Mouse (Mus musculus): ENCODE measurements around the gene Asgr1. TPM values are rescaled to one million over a fixed set of nuclear protein-coding genes. Genes with fewer than 3 reads are reported as not detected.

The Asgr1 gene
- polyA plus RNA-seq, 1 experiment = 0.60 TPM

- H3K4me3 ChIP-seq (ENCODE audit: insufficient read depth, low read length) = no peak overlapping the region
- TF ChIP-seq CTCF (IDR thresholded peaks at IDR 0.05; ENCODE audit: borderline replicate concordance, insufficient read depth, low read length) = no peak
- TF ChIP-seq POLR2A (IDR thresholded peaks at IDR 0.05; ENCODE audit: low read depth, low read length) = no peak
- H3K4me1 ChIP-seq (ENCODE audit: control insufficient read depth, insufficient read depth, low read length) = peaks cover 11% of the 10 kb centered on the region
- no peak overlapping the region for H3K27ac ChIP-seq (ENCODE audit: insufficient read depth, low read length)
Observed at GRCm38 (mm10) chr11:70030651-70031320, 23.1 kb upstream of the Asgr1 start.

GRCm38 (mm10) chr11:70031321-70031670, 22.6 kb upstream of the Asgr1 start:
- Histone ChIP-seq H3K4me1 (ENCODE audit: control insufficient read depth, insufficient read depth, low read length) (peaks cover 7% of the 10 kb centered on the region), H3K27ac (ENCODE audit: insufficient read depth, low read length) (no peak overlapping the region)
- TF ChIP-seq CTCF (IDR thresholded peaks at IDR 0.05; ENCODE audit: borderline replicate concordance, insufficient read depth, low read length) (no peak), POLR2A (IDR thresholded peaks at IDR 0.05; ENCODE audit: low read depth, low read length) (no peak)

DNA sequence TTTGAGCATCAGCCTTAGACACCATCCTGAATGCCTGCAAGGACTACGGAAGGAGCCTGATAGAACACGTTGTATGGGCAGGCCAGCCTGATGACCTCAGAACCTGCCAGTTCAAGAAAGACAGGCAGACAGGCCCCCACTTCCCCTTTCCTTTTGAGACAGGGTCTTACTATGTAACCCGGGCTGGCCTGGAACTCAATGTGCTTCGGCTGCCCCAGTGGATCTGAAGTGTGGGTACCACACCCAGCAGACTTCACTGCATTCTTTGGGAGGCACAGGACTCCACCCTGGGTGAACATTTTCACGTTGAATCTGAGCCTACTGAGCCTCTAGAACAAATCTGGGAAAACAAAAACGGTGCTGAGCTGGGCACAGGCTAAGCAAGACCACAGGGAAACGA, 15.7 kb upstream of the Asgr1 start:
- no peak for TF ChIP-seq POLR2A (IDR thresholded peaks at IDR 0.05; ENCODE audit: low read depth, low read length)
- Histone ChIP-seq H3K4me1 (ENCODE audit: control insufficient read depth, insufficient read depth, low read length) (no peaks in the 10 kb centered on the region), H3K27ac (ENCODE audit: insufficient read depth, low read length) (no peak overlapping the region), H3K4me3 (ENCODE audit: insufficient read depth, low read length) (no peak overlapping the region)

More at GRCm38 (mm10) chr11:70031321-70031670, 22.6 kb upstream of the Asgr1 start:
- H3K4me3 ChIP-seq (ENCODE audit: insufficient read depth, low read length) = no peak overlapping the region

GRCm38 (mm10) chr11:70039631-70040030, 14.3 kb upstream of the Asgr1 start:
- TF ChIP-seq POLR2A (IDR thresholded peaks at IDR 0.05; ENCODE audit: low read depth, low read length) = no peak
- no peak overlapping the region for H3K27ac ChIP-seq (ENCODE audit: insufficient read depth, low read length)
- no peak overlapping the region for H3K4me3 ChIP-seq (ENCODE audit: insufficient read depth, low read length)
- H3K4me1 ChIP-seq (ENCODE audit: control insufficient read depth, insufficient read depth, low read length) = no peaks in the 10 kb centered on the region

GRCm38 (mm10) chr11:70040184-70040583, 13.7 kb upstream of the Asgr1 start:
- TF ChIP-seq POLR2A (IDR thresholded peaks at IDR 0.05; ENCODE audit: low read depth, low read length) (no peak), CTCF (IDR thresholded peaks at IDR 0.05; ENCODE audit: borderline replicate concordance, insufficient read depth, low read length) (no peak)

DNA sequence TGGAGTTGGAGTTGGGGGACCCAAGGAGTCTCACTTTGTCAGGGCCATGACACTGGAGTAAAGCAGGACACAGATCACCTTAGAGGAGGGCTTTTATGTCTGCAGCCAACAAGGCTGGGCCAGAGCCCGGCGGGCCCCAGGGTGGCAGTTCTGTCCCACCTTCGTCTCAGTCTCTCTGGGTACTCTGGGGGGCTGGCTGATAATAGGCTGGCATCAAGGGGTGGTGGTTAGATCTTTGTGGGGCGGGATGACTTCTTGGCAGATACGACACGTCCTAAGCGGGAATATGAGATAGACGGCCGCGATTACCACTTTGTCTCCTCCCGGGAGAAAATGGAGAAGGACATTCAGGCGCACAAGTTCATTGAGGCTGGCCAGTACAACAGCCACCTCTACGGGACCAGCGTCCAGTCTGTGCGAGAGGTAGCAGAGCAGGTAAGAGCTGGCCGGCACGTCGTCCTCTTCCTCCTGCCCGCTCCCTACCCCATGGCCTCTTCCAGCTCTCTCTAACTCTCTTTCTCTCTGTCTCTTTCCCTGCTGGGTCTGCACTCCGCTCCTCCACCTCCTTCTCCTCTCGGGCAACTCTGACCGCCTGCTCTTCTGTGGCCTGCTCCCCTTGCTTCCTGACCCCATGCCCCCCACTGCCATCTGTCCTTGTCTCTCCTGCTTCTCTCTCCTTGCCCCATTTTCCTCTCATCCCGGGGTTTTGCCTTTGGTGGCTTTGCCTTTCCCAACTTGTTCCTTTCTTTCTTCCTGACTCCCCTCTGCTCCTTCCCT, 11.4 kb upstream of the Asgr1 start:
- Histone ChIP-seq H3K4me1 (ENCODE audit: control insufficient read depth, insufficient read depth, low read length) (no peaks in the 10 kb centered on the region), H3K27ac (ENCODE audit: insufficient read depth, low read length) (no peak overlapping the region), H3K4me3 (ENCODE audit: insufficient read depth, low read length) (no peak overlapping the region)
- TF ChIP-seq POLR2A (IDR thresholded peaks at IDR 0.05; ENCODE audit: low read depth, low read length) (no peak), CTCF (IDR thresholded peaks at IDR 0.05; ENCODE audit: borderline replicate concordance, insufficient read depth, low read length) (no peak)

More at GRCm38 (mm10) chr11:70040184-70040583, 13.7 kb upstream of the Asgr1 start:
- Histone ChIP-seq H3K27ac (ENCODE audit: insufficient read depth, low read length) (no peak overlapping the region), H3K4me1 (ENCODE audit: control insufficient read depth, insufficient read depth, low read length) (no peaks in the 10 kb centered on the region), H3K4me3 (ENCODE audit: insufficient read depth, low read length) (no peak overlapping the region)

DNA sequence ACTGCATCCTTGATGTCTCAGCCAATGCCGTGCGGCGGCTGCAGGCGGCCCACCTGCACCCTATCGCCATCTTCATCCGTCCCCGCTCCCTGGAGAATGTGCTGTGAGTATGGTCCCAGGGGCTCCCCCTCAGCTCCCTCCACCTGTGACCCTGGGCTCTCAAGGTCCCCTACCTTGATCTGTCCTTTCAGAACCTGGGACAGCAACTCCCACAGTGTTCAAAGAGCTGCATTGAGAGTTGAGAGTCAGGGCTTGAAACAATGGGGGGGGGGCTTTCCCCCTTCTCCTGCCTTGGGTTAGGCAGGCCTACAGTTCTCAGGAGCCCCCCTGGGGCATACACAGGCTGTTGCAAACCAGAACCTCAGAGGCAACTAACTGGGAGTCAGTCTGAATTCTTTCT, 10.2 kb upstream of the Asgr1 start:
- TF ChIP-seq CTCF (IDR thresholded peaks at IDR 0.05; ENCODE audit: borderline replicate concordance, insufficient read depth, low read length) = no peak
- TF ChIP-seq POLR2A (IDR thresholded peaks at IDR 0.05; ENCODE audit: low read depth, low read length) = no peak
- Histone ChIP-seq H3K27ac (ENCODE audit: insufficient read depth, low read length) (no peak overlapping the region), H3K4me1 (ENCODE audit: control insufficient read depth, insufficient read depth, low read length) (no peaks in the 10 kb centered on the region), H3K4me3 (ENCODE audit: insufficient read depth, low read length) (no peak overlapping the region)

- Histone ChIP-seq H3K4me3 (ENCODE audit: insufficient read depth, low read length) (no peak overlapping the region), H3K4me1 (ENCODE audit: control insufficient read depth, insufficient read depth, low read length) (no peaks in the 10 kb centered on the region), H3K27ac (ENCODE audit: insufficient read depth, low read length) (no peak overlapping the region)
- TF ChIP-seq CTCF (IDR thresholded peaks at IDR 0.05; ENCODE audit: borderline replicate concordance, insufficient read depth, low read length) = no peak
Observed at GRCm38 (mm10) chr11:70045435-70045834, 8.4 kb upstream of the Asgr1 start.

GRCm38 (mm10) chr11:70049366-70049765, 4.5 kb upstream of the Asgr1 start:
- Histone ChIP-seq H3K4me1 (ENCODE audit: control insufficient read depth, insufficient read depth, low read length) (no peaks in the 10 kb centered on the region), H3K27ac (ENCODE audit: insufficient read depth, low read length) (no peak overlapping the region), H3K4me3 (ENCODE audit: insufficient read depth, low read length) (no peak overlapping the region)
- TF ChIP-seq CTCF (IDR thresholded peaks at IDR 0.05; ENCODE audit: borderline replicate concordance, insufficient read depth, low read length) = no peak

- no peak overlapping the region for H3K27ac ChIP-seq (ENCODE audit: insufficient read depth, low read length)
- no peak overlapping the region for H3K4me3 ChIP-seq (ENCODE audit: insufficient read depth, low read length)
- TF ChIP-seq CTCF (IDR thresholded peaks at IDR 0.05; ENCODE audit: borderline replicate concordance, insufficient read depth, low read length) = no peak
- no peak for TF ChIP-seq POLR2A (IDR thresholded peaks at IDR 0.05; ENCODE audit: low read depth, low read length)
- no peaks in the 10 kb centered on the region for H3K4me1 ChIP-seq (ENCODE audit: control insufficient read depth, insufficient read depth, low read length)
Observed at GRCm38 (mm10) chr11:70049816-70050215, 4.1 kb upstream of the Asgr1 start.

Data from embryonic fibroblast, embryonic 13.5 days (primary cell).